Mouse (Mus musculus): ENCODE measurements around the gene Cmss1.

GRCm38 (mm10) chr16:57302792-57303698 is 303.6 kb downstream of the Cmss1 start:
- TF ChIP-seq MAX (IDR thresholded peaks at IDR 0.05; ENCODE audit: low read depth): no peak
- TF ChIP-seq TCF12 (IDR thresholded peaks at IDR 0.05; ENCODE audit: insufficient read depth, poor library complexity, severe bottlenecking): no peak
- no peak for TF ChIP-seq POLR2A (IDR thresholded peaks at IDR 0.05; ENCODE audit: insufficient read length, low read depth)
- no peak for TF ChIP-seq POLR2AphosphoS2 (IDR thresholded peaks at IDR 0.05; ENCODE audit: insufficient read length, low read depth)
- no peak for TF ChIP-seq E2F4 (IDR thresholded peaks at IDR 0.05; ENCODE audit: insufficient read depth)
- TF ChIP-seq MYOG (IDR thresholded peaks at IDR 0.05; ENCODE audit: control insufficient read depth in 1 of 3, insufficient read depth in 1 of 3, insufficient read length in 2 of 3, low read depth in 2 of 3): no peak

All from myocyte (in vitro differentiated cells).